Mouse (Mus musculus): ENCODE measurements around the gene Cyp2f2.

DNA sequence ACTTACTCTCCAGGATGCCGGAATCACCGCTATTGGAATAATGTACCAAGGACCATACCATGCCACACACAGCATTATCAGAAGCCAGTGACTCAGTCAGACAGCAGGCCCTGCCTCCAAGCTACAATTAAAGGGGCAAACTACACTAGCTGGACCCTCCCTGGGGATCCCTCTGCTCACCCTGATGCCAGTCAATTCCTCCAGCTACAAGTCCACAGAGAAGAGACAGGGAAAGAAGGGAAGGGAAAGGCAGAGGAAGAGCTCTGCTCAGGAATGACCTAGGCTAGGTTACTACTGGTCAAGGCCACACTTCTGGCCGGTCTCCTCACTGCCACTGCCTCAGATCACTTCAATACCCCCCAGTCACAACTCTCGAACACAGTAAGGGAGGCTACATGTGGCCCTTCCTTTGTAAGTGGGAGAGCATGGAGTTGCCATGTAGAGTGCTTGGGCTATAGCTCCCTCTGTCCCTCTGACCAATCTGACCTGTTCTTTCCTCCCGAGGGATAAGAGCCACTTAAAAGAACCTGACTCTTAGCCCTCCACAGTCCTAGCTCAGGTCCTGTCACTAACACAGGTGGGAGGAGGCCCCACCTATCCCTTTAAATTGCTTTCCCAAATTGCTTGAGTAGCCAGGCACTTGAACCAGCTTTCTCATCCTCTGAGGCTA lies 43.2 kb downstream of the Cyp2f2 start:
- TF ChIP-seq POLR2A (IDR thresholded peaks at IDR 0.05; ENCODE audit: control insufficient read depth, extremely low read depth, insufficient read depth, low read length, poor library complexity) (no peak), CTCF (IDR thresholded peaks at IDR 0.05; ENCODE audit: borderline replicate concordance, control insufficient read depth, extremely low read depth, insufficient read depth, low read length, poor library complexity) (no peak)
